Mouse (Mus musculus) brain, embryonic 14.5 days (tissue): ENCODE data around the gene Naip2. TPM values are rescaled to one million over a fixed set of nuclear protein-coding genes. Genes with fewer than 3 reads are reported as not detected.

Source experiments
- DNase-seq: peaks from one replicate; pipeline ENCODE4 v3.0.0-alpha.2; 2011; ENCODE audit warnings: low read depth
- CTCF ChIP-seq: fragments of 200-500 bp; IDR thresholded peaks from 2 replicates; pipeline ENCODE4 v1.5.1; 2012; ENCODE audit warnings: inconsistent platforms, mild to moderate bottlenecking, moderate library complexity, borderline replicate concordance; ENCODE audit not compliant: insufficient read depth, insufficient read length; ENCODE audit errors: extremely low read depth
- POLR2A ChIP-seq: fragments of 200-500 bp; IDR thresholded peaks from 2 replicates; pipeline ENCODE4 v1.6.1; 2012; ENCODE audit warnings: mild to moderate bottlenecking, inconsistent platforms, borderline replicate concordance; ENCODE audit not compliant: poor library complexity, insufficient read depth, insufficient read length, severe bottlenecking; ENCODE audit errors: extremely low read depth
- polyA plus RNA-seq: library from polyadenylated mRNA; depleted of rRNA; stranded (reverse); fragments of >200 nt; gene quantifications from 2 replicates; pipeline ENCODE4 v1.2.3, GENCODE M21; 2012; rRNA removed

Gene Naip2
- polyA plus RNA-seq, 1 experiment = 0.19 TPM

DNA sequence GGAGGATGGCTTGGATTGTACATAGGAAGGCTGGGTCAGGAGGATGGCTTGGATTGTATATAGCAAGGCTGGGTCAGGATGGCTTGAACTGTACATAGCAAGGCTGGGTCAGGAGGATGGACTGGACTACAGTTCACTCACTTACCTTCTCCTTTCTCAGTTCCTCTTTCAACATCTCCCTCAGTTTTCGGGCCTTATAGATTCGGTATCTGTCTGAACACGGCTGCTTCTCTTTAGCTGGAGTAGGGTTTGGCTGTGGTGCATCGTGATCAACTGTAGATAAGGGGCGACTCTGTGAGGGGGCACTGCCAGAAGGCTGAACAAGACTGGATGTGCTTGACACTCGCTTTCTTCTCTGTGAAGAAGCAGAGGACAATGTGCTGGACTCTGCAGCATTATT, 103.1 kb downstream of the Naip2 start:
- DNase-seq = no peak

More for the DNA sequence above, 103.1 kb downstream of the Naip2 start:
- TF ChIP-seq POLR2A (no peak), CTCF (no peak)

Other genes with a start within 250 kb of the Naip2 start
- 12.2 and 15.2 TPM in 2 replicates for gene Mccc2, start 186.5 kb downstream of the Naip2 start, polyA plus RNA-seq
- 11.1 and 14.8 TPM in 2 replicates for gene Bdp1, start 98.0 kb downstream of the Naip2 start, polyA plus RNA-seq
- gene Serf1, start 94.1 kb downstream of the Naip2 start, polyA plus RNA-seq = 188 and 199 TPM in 2 replicates
- 63.9 and 69.3 TPM in 2 replicates for gene Smn1, start 77.2 kb downstream of the Naip2 start, polyA plus RNA-seq
- 0.24 and 0.33 TPM in 2 replicates for gene Naip5, start 44.2 kb upstream of the Naip2 start, polyA plus RNA-seq
- 0.13 and 0.16 TPM in 2 replicates for gene Naip6, start 115.6 kb upstream of the Naip2 start, polyA plus RNA-seq